Mouse (Mus musculus): ENCODE data around the gene Nog. TPM values are rescaled to one million over a fixed set of nuclear protein-coding genes. Genes with fewer than 3 reads are reported as not detected.

Nog gene
- total and polyA plus RNA-seq, 3 experiments, result not detected

GRCm38 (mm10) chr11:89312378-89312777, 10.2 kb upstream of the Nog start:
- no peak overlapping the region for H3K4me2 ChIP-seq (ENCODE audit: insufficient read depth, low read depth, poor library complexity, severe bottlenecking)
- no peaks in the 10 kb centered on the region for H3K27me3 ChIP-seq (replicated peaks)
- DNase-seq (ENCODE audit: extremely low read depth), result no peak
- dilution Hi-C loops (cut with MboI; ENCODE audit: extremely low pct_ligation_motif_present, extremely low pct_unique_long_range_greater_than_20kb, low sequenced_read_pairs), result no loop called here
- no peaks in the 10 kb centered on the region for H3K36me3 ChIP-seq (replicated peaks in 1 of 2; ENCODE audit: control insufficient read depth in 1 of 2, insufficient read depth in 1 of 2, low read length in 1 of 2)
- TF ChIP-seq MEF2A (IDR thresholded peaks at IDR 0.05; ENCODE audit: borderline replicate concordance, low read depth, low read length), result no peak
- no peak for TF ChIP-seq MAZ (IDR thresholded peaks at IDR 0.05; ENCODE audit: low read depth, low read length)
- TF ChIP-seq JUND (conservative IDR thresholded peaks at IDR 0.05; ENCODE audit: low read depth, low read length), result no peak
- no peak for TF ChIP-seq POLR2AphosphoS2 (IDR thresholded peaks at IDR 0.05; ENCODE audit: low read depth, low read length)
- no peak overlapping the region for H3K9ac ChIP-seq (ENCODE audit: insufficient read depth, low read depth)
- no peaks in the 10 kb centered on the region for H3K79me2 ChIP-seq (replicated peaks; ENCODE audit: control insufficient read depth, extremely low read depth, insufficient read depth, poor library complexity, severe bottlenecking)
- no peak overlapping the region for H3K27ac ChIP-seq (ENCODE audit: insufficient read depth, low read depth)
- H3K4me1 ChIP-seq (ENCODE audit: control insufficient read depth in 1 of 2, insufficient read depth in 2 of 2), result peaks cover 2 to 18% of the 10 kb centered on the region in 2 experiments; a peak in 2 of 4 replicates
- in situ Hi-C loops (cut with MboI; ENCODE audit: low pct_ligation_motif_present, low pct_unique_long_range_greater_than_20kb, low sequenced_read_pairs), result no loop called here
- H3K4me3 ChIP-seq (replicated peaks in 1 of 3; ENCODE audit: low read depth in 2 of 3, low read length in 2 of 3, poor library complexity in 1 of 3), result no peak overlapping the region
- H3K9me3 ChIP-seq (replicated peaks; ENCODE audit: low read length), result no peaks in the 10 kb centered on the region

GRCm38 (mm10) chr11:89310217-89310616, 8.1 kb upstream of the Nog start:
- peak; percentile 29 for DNase-seq (ENCODE audit: extremely low read depth)
- dilution Hi-C loops (cut with MboI; ENCODE audit: extremely low pct_ligation_motif_present, extremely low pct_unique_long_range_greater_than_20kb, low sequenced_read_pairs), result no loop called here
- in situ Hi-C loops (cut with MboI; ENCODE audit: low pct_ligation_motif_present, low pct_unique_long_range_greater_than_20kb, low sequenced_read_pairs), result no loop called here
- H3K4me3 ChIP-seq (replicated peaks in 1 of 3; ENCODE audit: low read depth in 2 of 3, low read length in 2 of 3, poor library complexity in 1 of 3), result no peak overlapping the region
- H3K9ac ChIP-seq (ENCODE audit: insufficient read depth, low read depth), result no peak overlapping the region
- no peaks in the 10 kb centered on the region for H3K79me2 ChIP-seq (replicated peaks; ENCODE audit: control insufficient read depth, extremely low read depth, insufficient read depth, poor library complexity, severe bottlenecking)
- H3K4me1 ChIP-seq (ENCODE audit: control insufficient read depth in 1 of 2, insufficient read depth in 2 of 2), result peaks cover 2 to 18% of the 10 kb centered on the region in 2 experiments; a peak in 2 of 4 replicates
- peak; percentile 90 for TF ChIP-seq BHLHE40 (IDR thresholded peaks at IDR 0.05; ENCODE audit: low read depth, low read length)
- TF ChIP-seq MEF2A (IDR thresholded peaks at IDR 0.05; ENCODE audit: borderline replicate concordance, low read depth, low read length), result no peak
- no peaks in the 10 kb centered on the region for H3K27me3 ChIP-seq (replicated peaks)
- H3K4me2 ChIP-seq (ENCODE audit: insufficient read depth, low read depth, poor library complexity, severe bottlenecking), result 0 out of 2 replicates have a peak overlapping the region, but pooled peaks have one; percentile 26
- H3K36me3 ChIP-seq (replicated peaks in 1 of 2; ENCODE audit: control insufficient read depth in 1 of 2, insufficient read depth in 1 of 2, low read length in 1 of 2), result no peaks in the 10 kb centered on the region
- H3K27ac ChIP-seq (ENCODE audit: insufficient read depth, low read depth), result no peak overlapping the region
- H3K9me3 ChIP-seq (replicated peaks; ENCODE audit: low read length), result peaks cover 2% of the 10 kb centered on the region

- in situ Hi-C loops (cut with MboI; ENCODE audit: low pct_ligation_motif_present, low pct_unique_long_range_greater_than_20kb, low sequenced_read_pairs), result loop anchor here (5.0 to 10.0 kb wide), 3 partner anchors 141 to 309 kb away; partner anchors contain the start of gene Trim25
- TF ChIP-seq SMC3 (IDR thresholded peaks at IDR 0.05; ENCODE audit: low read depth, low read length) (peak; percentile 94), ZC3H11A (IDR thresholded peaks at IDR 0.05; ENCODE audit: low read depth, low read length) (peak; percentile 49), MEF2A (IDR thresholded peaks at IDR 0.05; ENCODE audit: borderline replicate concordance, low read depth, low read length) (0 out of 2 replicates have a peak, but pooled peaks have one; percentile 27), PAX5 (IDR thresholded peaks at IDR 0.05; ENCODE audit: low read length) (no peak), IRF4 (IDR thresholded peaks at IDR 0.05; ENCODE audit: low read depth, low read length) (0 out of 2 replicates have a peak, but pooled peaks have one; percentile 27), ZKSCAN1 (IDR thresholded peaks at IDR 0.05; ENCODE audit: borderline replicate concordance, low read depth, low read length) (no peak), CHD1 (IDR thresholded peaks at IDR 0.05; ENCODE audit: low read depth, low read length) (no peak), ETS1 (conservative IDR thresholded peaks at IDR 0.05; ENCODE audit: low read depth, low read length) (no peak), RAD21 (IDR thresholded peaks at IDR 0.05; ENCODE audit: low read depth, low read length) (peak; percentile 86), USF2 (conservative IDR thresholded peaks at IDR 0.05; ENCODE audit: low read depth, low read length) (no peak), ZNF384 (IDR thresholded peaks at IDR 0.05; ENCODE audit: low read depth, low read length) (no peak), POLR2A (IDR thresholded peaks at IDR 0.05; ENCODE audit: low read depth, low read length) (no peak), CTCF (conservative IDR thresholded peaks at IDR 0.05 in 1 of 2, IDR thresholded peaks at IDR 0.05 in 1 of 2; ENCODE audit: low read depth in 2 of 2, low read length in 2 of 2) (peak; percentile 67 to 93), NRF1 (IDR thresholded peaks at IDR 0.05; ENCODE audit: low read depth, low read length) (no peak), UBTF (IDR thresholded peaks at IDR 0.05; ENCODE audit: low read depth, low read length) (0 out of 2 replicates have a peak, but pooled peaks have one; percentile 12), E2F4 (IDR thresholded peaks at IDR 0.05; ENCODE audit: insufficient replicate concordance, low read depth, low read length) (no peak), NELFE (IDR thresholded peaks at IDR 0.05; ENCODE audit: low read depth, low read length) (0 out of 2 replicates have a peak, but pooled peaks have one; percentile 48)
These were observed 1.3 kb upstream of the Nog start for GRCm38 (mm10) chr11:89303421-89303820.

More at GRCm38 (mm10) chr11:89303421-89303820, 1.3 kb upstream of the Nog start:
- Histone ChIP-seq H3K36me3 (replicated peaks in 1 of 2; ENCODE audit: control insufficient read depth in 1 of 2, insufficient read depth in 1 of 2, low read length in 1 of 2) (no peaks in the 10 kb centered on the region), H3K4me3 (replicated peaks in 1 of 3; ENCODE audit: low read depth in 2 of 3, low read length in 2 of 3, poor library complexity in 1 of 3) (no peak overlapping the region), H3K79me2 (replicated peaks; ENCODE audit: control insufficient read depth, extremely low read depth, insufficient read depth, poor library complexity, severe bottlenecking) (no peaks in the 10 kb centered on the region), H3K4me2 (ENCODE audit: insufficient read depth, low read depth, poor library complexity, severe bottlenecking) (no peak overlapping the region), H3K9me3 (replicated peaks; ENCODE audit: low read length) (peaks cover 17% of the 10 kb centered on the region), H3K4me1 (ENCODE audit: control insufficient read depth in 1 of 2, insufficient read depth in 2 of 2) (no peaks in the 10 kb centered on the region), H3K27me3 (replicated peaks) (no peaks in the 10 kb centered on the region), H3K9ac (ENCODE audit: insufficient read depth, low read depth) (no peak overlapping the region), H3K27ac (ENCODE audit: insufficient read depth, low read depth) (no peak overlapping the region)
- peak; percentile 73 for DNase-seq (ENCODE audit: extremely low read depth)
- dilution Hi-C loops (cut with MboI; ENCODE audit: extremely low pct_ligation_motif_present, extremely low pct_unique_long_range_greater_than_20kb, low sequenced_read_pairs), result no loop called here
